Mouse (Mus musculus) spleen, adult 2 months (tissue): Measurements from ENCODE around the gene Tsku.

Source experiments
- CTCF ChIP-seq: fragments of 200-500 bp; IDR thresholded peaks from 2 replicates; pipeline ENCODE4 v1.5.1; 2011; ENCODE audit warnings: mild to moderate bottlenecking, inconsistent platforms; ENCODE audit not compliant: insufficient read depth, insufficient read length, insufficient replicate concordance; ENCODE audit errors: extremely low read depth
- POLR2A ChIP-seq: fragments of 200-500 bp; IDR thresholded peaks from 2 replicates; pipeline ENCODE4 v1.6.1; 2011; ENCODE audit warnings: low read depth, low read length, inconsistent platforms

- TF ChIP-seq CTCF: no peak
- TF ChIP-seq POLR2A: no peak
Measured at GRCm38 (mm10) chr7:98333507-98333906, 27.6 kb downstream of the Tsku start.
